Mouse (Mus musculus): ENCODE results near the gene Rgs4. TPM values are rescaled to one million over a fixed set of nuclear protein-coding genes. Genes with fewer than 3 reads are reported as not detected.

Gene Rgs4
- polyA plus RNA-seq, 1 experiment from 2014 or later = 2.9 TPM

- H3K4me3 ChIP-seq = no peak overlapping the region
- no peaks in the 10 kb centered on the region for H3K4me1 ChIP-seq (replicated peaks)
- WGBS = 82% methylated on average over 6 of the region's 6 CpGs
- no peaks in the 10 kb centered on the region for H3K27me3 ChIP-seq (replicated peaks)
- no peak overlapping the region for H3K9ac ChIP-seq
- H3K9me3 ChIP-seq (replicated peaks) = peaks cover 3% of the 10 kb centered on the region; the same call in 1 of the 2 replicates
- no peak for ATAC-seq (ENCODE audit: insufficient number of reproducible peaks, low FRiP score)
- no peaks in the 10 kb centered on the region for H3K36me3 ChIP-seq
- H3K4me2 ChIP-seq = no peak overlapping the region
- H3K27ac ChIP-seq (ENCODE audit: poor library complexity, severe bottlenecking) = no peak overlapping the region
These were observed 10.2 kb downstream of the Rgs4 start for GRCm38 (mm10) chr1:169737231-169737630.

- H3K4me1 ChIP-seq (replicated peaks) = no peaks in the 10 kb centered on the region
- H3K4me2 ChIP-seq = no peak overlapping the region
- WGBS = 68% methylated on average over 6 of the region's 6 CpGs
- no peak overlapping the region for H3K4me3 ChIP-seq
- H3K36me3 ChIP-seq = no peaks in the 10 kb centered on the region
- peaks cover 3% of the 10 kb centered on the region; the same call in 1 of the 2 replicates for H3K9me3 ChIP-seq (replicated peaks)
- no peak for ATAC-seq (ENCODE audit: insufficient number of reproducible peaks, low FRiP score)
- H3K9ac ChIP-seq = no peak overlapping the region
- no peaks in the 10 kb centered on the region for H3K27me3 ChIP-seq (replicated peaks)
- no peak overlapping the region for H3K27ac ChIP-seq (ENCODE audit: poor library complexity, severe bottlenecking)
These were observed 11.3 kb downstream of the Rgs4 start for GRCm38 (mm10) chr1:169736139-169736538.

- H3K4me2 ChIP-seq = no peak overlapping the region
- H3K36me3 ChIP-seq = no peaks in the 10 kb centered on the region
- 77% methylated on average over 7 of the region's 7 CpGs for WGBS
- H3K4me1 ChIP-seq (replicated peaks) = no peaks in the 10 kb centered on the region
- no peak overlapping the region for H3K27ac ChIP-seq (ENCODE audit: poor library complexity, severe bottlenecking)
- peaks cover 3% of the 10 kb centered on the region; the same call in 1 of the 2 replicates for H3K9me3 ChIP-seq (replicated peaks)
- H3K27me3 ChIP-seq (replicated peaks) = no peaks in the 10 kb centered on the region
- H3K9ac ChIP-seq = no peak overlapping the region
- no peak for ATAC-seq (ENCODE audit: insufficient number of reproducible peaks, low FRiP score)
- no peak overlapping the region for H3K4me3 ChIP-seq
These were observed 16.8 kb downstream of the Rgs4 start for GRCm38 (mm10) chr1:169730599-169731100.

- Histone ChIP-seq H3K4me2 (no peak overlapping the region), H3K9me3 (replicated peaks) (no peaks in the 10 kb centered on the region), H3K4me3 (no peak overlapping the region), H3K9ac (no peak overlapping the region), H3K27me3 (replicated peaks) (no peaks in the 10 kb centered on the region), H3K27ac (ENCODE audit: poor library complexity, severe bottlenecking) (no peak overlapping the region), H3K4me1 (replicated peaks) (no peaks in the 10 kb centered on the region), H3K36me3 (no peaks in the 10 kb centered on the region)
- no peak for ATAC-seq (ENCODE audit: insufficient number of reproducible peaks, low FRiP score)
- WGBS = 68% methylated on average over 3 of the region's 3 CpGs
These were observed 21.1 kb downstream of the Rgs4 start for GRCm38 (mm10) chr1:169726319-169726718.

- no peak for ATAC-seq (ENCODE audit: insufficient number of reproducible peaks, low FRiP score)
- no peak overlapping the region for H3K4me2 ChIP-seq
- no peak overlapping the region for H3K4me3 ChIP-seq
- no peaks in the 10 kb centered on the region for H3K36me3 ChIP-seq
- 91% methylated on average over 2 of the region's 2 CpGs for WGBS
- H3K9ac ChIP-seq = no peak overlapping the region
- H3K4me1 ChIP-seq (replicated peaks) = no peaks in the 10 kb centered on the region
- no peak overlapping the region for H3K27ac ChIP-seq (ENCODE audit: poor library complexity, severe bottlenecking)
- no peaks in the 10 kb centered on the region for H3K27me3 ChIP-seq (replicated peaks)
- no peaks in the 10 kb centered on the region for H3K9me3 ChIP-seq (replicated peaks)
These were observed 25.6 kb downstream of the Rgs4 start for GRCm38 (mm10) chr1:169721836-169722235.

GRCm38 (mm10) chr1:169704395-169705087 is 42.9 kb downstream of the Rgs4 start:
- H3K27me3 ChIP-seq (replicated peaks) = no peaks in the 10 kb centered on the region
- H3K27ac ChIP-seq (ENCODE audit: poor library complexity, severe bottlenecking) = no peak overlapping the region
- H3K4me1 ChIP-seq (replicated peaks) = no peaks in the 10 kb centered on the region
- 78% methylated on average over 4 of the region's 4 CpGs for WGBS
- ATAC-seq (ENCODE audit: insufficient number of reproducible peaks, low FRiP score) = no peak
- no peak overlapping the region for H3K4me2 ChIP-seq
- H3K9ac ChIP-seq = no peak overlapping the region
- H3K36me3 ChIP-seq = no peaks in the 10 kb centered on the region
- H3K4me3 ChIP-seq = no peak overlapping the region
- no peaks in the 10 kb centered on the region for H3K9me3 ChIP-seq (replicated peaks)

GRCm38 (mm10) chr1:169699184-169699583 is 48.3 kb downstream of the Rgs4 start:
- Histone ChIP-seq H3K9ac (no peak overlapping the region), H3K36me3 (no peaks in the 10 kb centered on the region), H3K4me1 (replicated peaks) (no peaks in the 10 kb centered on the region), H3K4me3 (no peak overlapping the region), H3K4me2 (no peak overlapping the region), H3K27me3 (replicated peaks) (no peaks in the 10 kb centered on the region), H3K9me3 (replicated peaks) (no peaks in the 10 kb centered on the region), H3K27ac (ENCODE audit: poor library complexity, severe bottlenecking) (no peak overlapping the region)
- ATAC-seq (ENCODE audit: insufficient number of reproducible peaks, low FRiP score) = no peak
- 89% methylated on average over 2 of the region's 2 CpGs for WGBS

GRCm38 (mm10) chr1:169697236-169697635 is 50.2 kb downstream of the Rgs4 start:
- H3K4me2 ChIP-seq = no peak overlapping the region
- H3K27ac ChIP-seq (ENCODE audit: poor library complexity, severe bottlenecking) = no peak overlapping the region
- no peak for ATAC-seq (ENCODE audit: insufficient number of reproducible peaks, low FRiP score)
- no peak overlapping the region for H3K4me3 ChIP-seq
- H3K36me3 ChIP-seq = no peaks in the 10 kb centered on the region
- no peaks in the 10 kb centered on the region for H3K4me1 ChIP-seq (replicated peaks)
- H3K27me3 ChIP-seq (replicated peaks) = no peaks in the 10 kb centered on the region
- no peaks in the 10 kb centered on the region for H3K9me3 ChIP-seq (replicated peaks)
- H3K9ac ChIP-seq = no peak overlapping the region
- WGBS = 75% methylated on average over 4 of the region's 4 CpGs

- 77% methylated on average over 3 of the region's 3 CpGs for WGBS
- Histone ChIP-seq H3K4me2 (no peak overlapping the region), H3K36me3 (no peaks in the 10 kb centered on the region), H3K27ac (ENCODE audit: poor library complexity, severe bottlenecking) (no peak overlapping the region), H3K4me3 (no peak overlapping the region), H3K4me1 (replicated peaks) (no peaks in the 10 kb centered on the region), H3K27me3 (replicated peaks) (no peaks in the 10 kb centered on the region), H3K9ac (no peak overlapping the region), H3K9me3 (replicated peaks) (no peaks in the 10 kb centered on the region)
- no peak for ATAC-seq (ENCODE audit: insufficient number of reproducible peaks, low FRiP score)
These were observed 52.1 kb downstream of the Rgs4 start for GRCm38 (mm10) chr1:169695356-169695755.

- Histone ChIP-seq H3K4me3 (no peak overlapping the region), H3K9me3 (replicated peaks) (no peaks in the 10 kb centered on the region), H3K4me2 (no peak overlapping the region), H3K36me3 (no peaks in the 10 kb centered on the region), H3K27ac (ENCODE audit: poor library complexity, severe bottlenecking) (no peak overlapping the region), H3K9ac (no peak overlapping the region), H3K4me1 (replicated peaks) (no peaks in the 10 kb centered on the region), H3K27me3 (replicated peaks) (no peaks in the 10 kb centered on the region)
- WGBS = 64% methylated on average over 3 of the region's 3 CpGs
- no peak for ATAC-seq (ENCODE audit: insufficient number of reproducible peaks, low FRiP score)
These were observed 53.9 kb downstream of the Rgs4 start for GRCm38 (mm10) chr1:169693537-169693936.

- H3K9me3 ChIP-seq (replicated peaks) = no peaks in the 10 kb centered on the region
- no peak overlapping the region for H3K9ac ChIP-seq
These were observed 54.4 kb downstream of the Rgs4 start for GRCm38 (mm10) chr1:169693040-169693439.

More at GRCm38 (mm10) chr1:169693040-169693439, 54.4 kb downstream of the Rgs4 start:
- Histone ChIP-seq H3K36me3 (no peaks in the 10 kb centered on the region), H3K27me3 (replicated peaks) (no peaks in the 10 kb centered on the region), H3K4me2 (no peak overlapping the region), H3K4me1 (replicated peaks) (no peaks in the 10 kb centered on the region), H3K27ac (ENCODE audit: poor library complexity, severe bottlenecking) (no peak overlapping the region), H3K4me3 (no peak overlapping the region)
- WGBS = 64% methylated on average over 2 of the region's 2 CpGs
- no peak for ATAC-seq (ENCODE audit: insufficient number of reproducible peaks, low FRiP score)

Data from heart, embryonic 12.5 days (tissue).